Mouse (Mus musculus): ENCODE data around the gene Cmtm6. TPM values are rescaled to one million over a fixed set of nuclear protein-coding genes. Genes with fewer than 3 reads are reported as not detected.

Cmtm6 gene
- polyA plus RNA-seq, 1 experiment, result 14.0 TPM

- no peak for DNase-seq (ENCODE audit: low read depth)
- no peak for TF ChIP-seq POLR2A (IDR thresholded peaks at IDR 0.05; ENCODE audit: borderline replicate concordance, extremely low read depth, insufficient read depth, insufficient read length, poor library complexity, severe bottlenecking)
Measured at GRCm38 (mm10) chr9:114788697-114789096, 57.8 kb downstream of the Cmtm6 start.

- TF ChIP-seq POLR2A (IDR thresholded peaks at IDR 0.05; ENCODE audit: borderline replicate concordance, extremely low read depth, insufficient read depth, insufficient read length, poor library complexity, severe bottlenecking) (no peak), CTCF (IDR thresholded peaks at IDR 0.05; ENCODE audit: borderline replicate concordance, extremely low read depth, insufficient read depth, insufficient read length) (no peak)
- DNase-seq (ENCODE audit: low read depth), result no peak
Measured at GRCm38 (mm10) chr9:114789557-114789956, 58.6 kb downstream of the Cmtm6 start.

DNA sequence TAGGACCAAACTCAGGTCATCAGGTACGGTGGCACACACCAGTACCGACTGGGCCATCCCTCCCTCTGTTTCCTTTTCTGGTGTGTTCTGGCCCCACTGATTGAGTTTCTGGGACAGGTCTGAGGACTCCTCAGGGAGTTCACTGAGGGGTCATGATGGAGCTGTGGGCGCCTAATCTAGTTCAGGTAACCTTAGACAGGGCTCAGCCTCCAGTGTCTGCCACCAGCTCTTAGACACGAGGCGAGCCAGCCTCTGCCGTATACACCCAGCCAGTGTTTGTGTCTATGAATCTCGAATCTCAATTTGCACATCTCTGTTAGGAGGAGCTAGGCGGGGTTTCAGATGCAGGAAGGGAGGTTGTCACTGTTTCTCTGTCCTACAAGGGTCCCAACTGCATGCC is 59.1 kb downstream of the Cmtm6 start:
- no peak for DNase-seq (ENCODE audit: low read depth)

DNA sequence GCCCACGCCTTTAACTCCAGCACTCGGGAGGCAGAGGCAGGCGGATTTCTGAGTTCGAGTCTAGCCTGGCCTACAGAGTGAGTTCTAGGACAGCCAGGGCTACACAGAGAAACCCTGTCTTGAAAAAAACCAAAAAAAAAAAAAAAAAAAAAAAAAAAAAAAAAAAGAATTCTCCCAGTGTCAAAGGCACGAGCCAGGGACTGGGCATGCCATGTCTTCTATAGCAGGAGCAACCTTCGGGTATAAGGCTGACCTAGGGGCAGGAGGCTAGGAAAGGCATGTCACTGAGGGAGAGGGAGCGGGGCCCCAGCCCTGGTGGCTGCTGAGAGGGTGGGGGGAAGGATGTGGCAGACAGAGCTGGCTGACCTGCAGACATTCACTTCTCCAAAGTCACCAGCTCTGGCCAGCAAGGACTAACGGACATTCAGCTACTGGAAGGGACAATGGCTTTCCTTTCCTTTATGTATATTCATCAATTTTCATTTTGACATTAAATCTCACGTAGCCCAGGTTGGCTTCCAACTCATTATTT is 62.9 kb downstream of the Cmtm6 start:
- no peak for DNase-seq (ENCODE audit: low read depth)
- no peak for TF ChIP-seq CTCF (IDR thresholded peaks at IDR 0.05; ENCODE audit: borderline replicate concordance, extremely low read depth, insufficient read depth, insufficient read length)
- no peak for TF ChIP-seq POLR2A (IDR thresholded peaks at IDR 0.05; ENCODE audit: borderline replicate concordance, extremely low read depth, insufficient read depth, insufficient read length, poor library complexity, severe bottlenecking)

More for the DNA sequence above, 59.1 kb downstream of the Cmtm6 start:
- TF ChIP-seq CTCF (IDR thresholded peaks at IDR 0.05; ENCODE audit: borderline replicate concordance, extremely low read depth, insufficient read depth, insufficient read length) (no peak), POLR2A (IDR thresholded peaks at IDR 0.05; ENCODE audit: borderline replicate concordance, extremely low read depth, insufficient read depth, insufficient read length, poor library complexity, severe bottlenecking) (no peak)

DNA sequence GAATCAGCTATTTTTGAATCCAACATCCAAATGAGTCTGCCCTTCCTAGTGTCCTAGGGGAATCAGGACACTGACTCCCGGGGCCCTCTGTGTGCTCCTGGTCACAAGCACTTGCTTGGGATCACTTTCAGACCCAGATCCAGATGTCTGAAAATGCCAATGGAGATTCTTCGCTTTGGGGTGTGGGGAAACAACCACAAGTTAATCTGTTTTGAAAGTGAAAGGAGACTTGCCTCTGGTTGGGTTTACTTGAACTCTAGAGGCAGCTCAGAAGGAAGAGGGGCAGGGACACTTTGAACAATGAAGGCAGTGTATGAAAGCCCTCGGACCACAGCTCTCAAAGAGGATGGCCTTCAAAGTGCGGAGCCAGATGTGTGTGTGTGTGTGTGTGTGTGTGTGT is 63.6 kb downstream of the Cmtm6 start:
- TF ChIP-seq CTCF (IDR thresholded peaks at IDR 0.05; ENCODE audit: borderline replicate concordance, extremely low read depth, insufficient read depth, insufficient read length), result no peak
- no peak for TF ChIP-seq POLR2A (IDR thresholded peaks at IDR 0.05; ENCODE audit: borderline replicate concordance, extremely low read depth, insufficient read depth, insufficient read length, poor library complexity, severe bottlenecking)
- DNase-seq (ENCODE audit: low read depth), result no peak

DNA sequence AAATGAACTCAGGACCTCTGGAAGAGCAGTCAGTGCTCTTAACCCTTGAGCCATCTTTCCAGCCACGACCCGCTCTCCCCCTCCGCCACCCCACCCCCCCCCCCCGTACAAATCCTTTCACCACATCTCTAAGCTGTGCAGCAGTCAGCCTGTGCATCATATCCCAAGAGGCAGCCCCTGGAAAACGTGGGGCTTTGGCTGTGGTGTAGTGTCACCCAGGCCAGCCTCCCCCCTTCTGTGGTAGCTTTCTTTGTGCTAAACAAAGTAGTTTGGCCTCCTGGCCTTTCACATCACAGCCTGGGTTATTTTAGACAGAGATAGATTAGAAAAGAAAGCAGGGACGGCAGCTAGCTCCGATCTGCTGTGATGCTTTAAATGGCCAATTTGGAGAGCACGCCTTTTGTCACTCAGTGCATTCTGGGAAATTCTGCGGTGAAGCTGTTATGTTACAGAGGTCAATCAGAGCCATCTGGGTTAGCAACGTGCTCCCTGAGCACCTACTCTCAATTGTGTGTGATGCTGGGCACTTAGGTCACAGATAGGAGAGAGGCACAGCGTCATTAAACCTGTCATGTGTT is 65.6 kb downstream of the Cmtm6 start:
- TF ChIP-seq POLR2A (IDR thresholded peaks at IDR 0.05; ENCODE audit: borderline replicate concordance, extremely low read depth, insufficient read depth, insufficient read length, poor library complexity, severe bottlenecking) (no peak), CTCF (IDR thresholded peaks at IDR 0.05; ENCODE audit: borderline replicate concordance, extremely low read depth, insufficient read depth, insufficient read length) (no peak)
- no peak for DNase-seq (ENCODE audit: low read depth)

DNA sequence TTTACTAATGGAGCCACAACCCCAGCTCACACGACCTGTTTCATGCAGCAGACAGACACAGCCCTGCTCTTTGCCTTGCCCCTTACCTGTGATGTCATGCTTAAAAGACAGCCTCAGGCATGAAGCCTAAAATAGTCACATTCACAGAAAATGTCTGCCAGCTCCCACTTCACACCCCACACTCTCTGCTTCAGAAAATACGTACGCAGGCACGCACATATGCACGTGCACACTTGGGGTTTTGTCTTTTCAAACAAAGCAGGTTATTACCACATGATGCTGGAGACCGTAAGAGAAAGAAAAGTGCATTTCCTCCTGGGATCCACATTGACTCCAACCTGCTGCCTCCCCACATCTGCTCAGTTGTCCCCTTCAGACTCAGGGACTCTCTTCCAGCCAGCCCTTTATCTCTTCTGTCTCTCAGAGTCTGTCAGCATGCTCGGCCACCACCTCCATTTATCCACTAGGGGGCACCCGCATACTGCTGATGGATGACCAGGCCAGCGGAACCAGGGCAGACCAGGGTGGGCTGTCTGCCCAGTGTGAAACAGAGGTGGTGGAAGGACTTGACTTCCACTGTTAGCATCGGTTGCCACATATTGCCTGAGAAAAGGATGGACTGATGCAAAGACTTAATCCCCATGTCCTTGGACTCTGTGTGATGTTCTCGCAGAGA is 66.6 kb downstream of the Cmtm6 start:
- peak; percentile 91 for DNase-seq (ENCODE audit: low read depth)
- TF ChIP-seq CTCF (IDR thresholded peaks at IDR 0.05; ENCODE audit: borderline replicate concordance, extremely low read depth, insufficient read depth, insufficient read length) (peak; percentile 97), POLR2A (IDR thresholded peaks at IDR 0.05; ENCODE audit: borderline replicate concordance, extremely low read depth, insufficient read depth, insufficient read length, poor library complexity, severe bottlenecking) (no peak)

DNA sequence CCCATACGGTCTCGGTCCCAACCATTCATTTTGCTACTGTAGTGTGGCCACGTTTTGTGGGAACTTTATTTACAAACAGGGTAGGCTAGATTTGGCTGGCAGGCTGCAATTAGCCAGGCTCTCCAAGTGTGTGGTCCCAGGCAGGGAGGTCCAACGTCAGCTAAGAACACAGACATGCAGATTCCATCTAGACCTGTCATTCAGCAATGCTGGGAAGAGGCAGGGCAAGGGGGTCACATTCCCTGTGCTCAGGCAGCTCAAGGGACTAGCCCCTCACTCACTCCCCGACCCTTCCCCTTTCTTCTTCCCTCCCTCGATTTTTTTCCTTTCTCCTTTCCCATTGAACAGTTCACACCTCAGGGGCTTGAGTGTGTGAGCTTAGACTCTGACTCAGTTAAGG is 67.9 kb downstream of the Cmtm6 start:
- DNase-seq (ENCODE audit: low read depth), result no peak

More for the DNA sequence above, 67.9 kb downstream of the Cmtm6 start:
- TF ChIP-seq POLR2A (IDR thresholded peaks at IDR 0.05; ENCODE audit: borderline replicate concordance, extremely low read depth, insufficient read depth, insufficient read length, poor library complexity, severe bottlenecking) (no peak), CTCF (IDR thresholded peaks at IDR 0.05; ENCODE audit: borderline replicate concordance, extremely low read depth, insufficient read depth, insufficient read length) (no peak)

Other genes with a start within 250 kb of the Cmtm6 start
- gene Ccr4, start 226.2 kb upstream of the Cmtm6 start, polyA plus RNA-seq (2012; rRNA removed), result 0.05 TPM in 1 of 2 replicates, not detected in the other
- gene C130032M10Rik, start 215.4 kb upstream of the Cmtm6 start, polyA plus RNA-seq (2012; rRNA removed), result not detected in 2 replicates
- 0.13 and 0.31 TPM in 2 replicates for gene Trim71, start 166.7 kb upstream of the Cmtm6 start, polyA plus RNA-seq (2012; rRNA removed)
- 64.4 and 67.7 TPM in 2 replicates for gene Cnot10, start 90.9 kb upstream of the Cmtm6 start, polyA plus RNA-seq (2012; rRNA removed)
- gene Dync1li1, start 42.3 kb upstream of the Cmtm6 start, polyA plus RNA-seq (2012; rRNA removed), result 61.5 and 87.4 TPM in 2 replicates
- gene Cmtm7, start 50.7 kb downstream of the Cmtm6 start, polyA plus RNA-seq (2012; rRNA removed), result 17.5 and 22.9 TPM in 2 replicates
- gene Cmtm8, start 113.0 kb downstream of the Cmtm6 start, polyA plus RNA-seq (2012; rRNA removed), result 7.8 and 8.0 TPM in 2 replicates
- gene Gpd1l, start 202.9 kb downstream of the Cmtm6 start, polyA plus RNA-seq (2012; rRNA removed), result 27.4 and 30.3 TPM in 2 replicates
- gene Osbpl10, start 247.5 kb downstream of the Cmtm6 start, polyA plus RNA-seq (2012; rRNA removed), result 4.3 and 7.3 TPM in 2 replicates

Measured in brain, embryonic 14.5 days (tissue).